Mouse (Mus musculus): ENCODE data around the gene Ugt1a6b. TPM values are rescaled to one million over a fixed set of nuclear protein-coding genes. Genes with fewer than 3 reads are reported as not detected.
"Not testable (repeated sequence)": the region's sequence is repeated elsewhere in the genome, so short reads cannot be mapped to it uniquely, and the experiment has no call there.

Gene Ugt1a6b
- polyA plus RNA-seq, 1 experiment from 2014 or later = 2.2 TPM

GRCm38 (mm10) chr1:88172190-88172589, 69.1 kb downstream of the Ugt1a6b start:
- ATAC-seq (ENCODE audit: low FRiP score); H3K9me3 ChIP-seq; H3K4me1 ChIP-seq (replicated peaks); H3K36me3 ChIP-seq; H3K9ac ChIP-seq; H3K4me3 ChIP-seq; H3K27ac ChIP-seq; H3K27me3 ChIP-seq; H3K4me2 ChIP-seq: not testable (repeated sequence)
- WGBS = 81% methylated on average over 6 of the region's 7 CpGs

GRCm38 (mm10) chr1:88179657-88180056, 76.6 kb downstream of the Ugt1a6b start:
- no peak overlapping the region for H3K4me3 ChIP-seq
- peaks cover 17% of the 10 kb centered on the region; the same call in 1 of the 2 replicates for H3K9me3 ChIP-seq
- no peaks in the 10 kb centered on the region for H3K4me1 ChIP-seq (replicated peaks)
- H3K4me2 ChIP-seq = no peak overlapping the region
- no peak for ATAC-seq (ENCODE audit: low FRiP score)
- no peak overlapping the region for H3K27ac ChIP-seq
- no peaks in the 10 kb centered on the region for H3K36me3 ChIP-seq
- 90% methylated on average over 1 of the region's 1 CpGs for WGBS
- no peaks in the 10 kb centered on the region for H3K27me3 ChIP-seq
- H3K9ac ChIP-seq = no peak overlapping the region

- Histone ChIP-seq H3K4me2 (no peak overlapping the region), H3K27me3 (no peaks in the 10 kb centered on the region), H3K4me1 (replicated peaks) (no peaks in the 10 kb centered on the region), H3K36me3 (no peaks in the 10 kb centered on the region), H3K9ac (no peak overlapping the region), H3K9me3 (no peaks in the 10 kb centered on the region), H3K27ac (no peak overlapping the region), H3K4me3 (no peak overlapping the region)
- 90% methylated on average over 5 of the region's 5 CpGs for WGBS
- ATAC-seq (ENCODE audit: low FRiP score) = no peak
Observed at GRCm38 (mm10) chr1:88186325-88186935, 83.4 kb downstream of the Ugt1a6b start.

GRCm38 (mm10) chr1:88192136-88192535, 89.1 kb downstream of the Ugt1a6b start:
- Histone ChIP-seq H3K4me1 (replicated peaks) (no peaks in the 10 kb centered on the region), H3K27ac (no peak overlapping the region), H3K9ac (no peak overlapping the region), H3K4me2 (no peak overlapping the region), H3K4me3 (no peak overlapping the region), H3K27me3 (no peaks in the 10 kb centered on the region), H3K9me3 (no peaks in the 10 kb centered on the region), H3K36me3 (no peaks in the 10 kb centered on the region)
- ATAC-seq (ENCODE audit: low FRiP score) = no peak
- WGBS = 69% methylated on average over 3 of the region's 3 CpGs

GRCm38 (mm10) chr1:88195687-88196086, 92.6 kb downstream of the Ugt1a6b start:
- H3K4me1 ChIP-seq (replicated peaks) = no peaks in the 10 kb centered on the region
- H3K4me2 ChIP-seq = no peak overlapping the region
- H3K9me3 ChIP-seq = no peaks in the 10 kb centered on the region
- no peaks in the 10 kb centered on the region for H3K27me3 ChIP-seq
- no peak for ATAC-seq (ENCODE audit: low FRiP score)
- no peak overlapping the region for H3K27ac ChIP-seq
- H3K36me3 ChIP-seq = no peaks in the 10 kb centered on the region
- no peak overlapping the region for H3K4me3 ChIP-seq
- WGBS = 81% methylated on average over 1 of the region's 1 CpGs
- H3K9ac ChIP-seq = no peak overlapping the region

- WGBS = 81% methylated on average over 3 of the region's 3 CpGs
- H3K4me2 ChIP-seq = no peak overlapping the region
- ATAC-seq (ENCODE audit: low FRiP score) = no peak
Observed at GRCm38 (mm10) chr1:88197443-88197842, 94.4 kb downstream of the Ugt1a6b start.

GRCm38 (mm10) chr1:88199996-88200395, 96.9 kb downstream of the Ugt1a6b start:
- WGBS = 75% methylated on average over 2 of the region's 2 CpGs
- no peak overlapping the region for H3K4me2 ChIP-seq
- no peak overlapping the region for H3K27ac ChIP-seq
- H3K36me3 ChIP-seq = 0 out of 2 replicates have a peak, but pooled peaks cover 8% of the 10 kb centered on the region
- ATAC-seq (ENCODE audit: low FRiP score) = no peak
- no peak overlapping the region for H3K9ac ChIP-seq
- peaks cover 7% of the 10 kb centered on the region; the same call in 1 of the 2 replicates for H3K9me3 ChIP-seq
- no peaks in the 10 kb centered on the region for H3K27me3 ChIP-seq
- peaks cover 1% of the 10 kb centered on the region for H3K4me1 ChIP-seq (replicated peaks)
- H3K4me3 ChIP-seq = no peak overlapping the region

More at GRCm38 (mm10) chr1:88197443-88197842, 94.4 kb downstream of the Ugt1a6b start:
- Histone ChIP-seq H3K36me3 (no peaks in the 10 kb centered on the region), H3K4me3 (no peak overlapping the region), H3K9me3 (no peaks in the 10 kb centered on the region), H3K4me1 (replicated peaks) (no peaks in the 10 kb centered on the region), H3K9ac (no peak overlapping the region), H3K27ac (no peak overlapping the region), H3K27me3 (no peaks in the 10 kb centered on the region)

- Histone ChIP-seq H3K36me3 (0 out of 2 replicates have a peak, but pooled peaks cover 8% of the 10 kb centered on the region), H3K9ac (no peak within 1 kb of the TSS), H3K27ac (no peak within 1 kb of the TSS), H3K9me3 (peaks cover 7% of the 10 kb centered on the region; the same call in 1 of the 2 replicates), H3K4me3 (no peak within 1 kb of the TSS), H3K4me1 (replicated peaks) (peaks cover 6% of the 10 kb centered on the region), H3K4me2 (no peak within 1 kb of the TSS), H3K27me3 (no peaks in the 10 kb centered on the region)
- ATAC-seq (ENCODE audit: low FRiP score) = no peak
- 83% methylated on average over 7 of the region's 7 CpGs for WGBS
Observed at GRCm38 (mm10) chr1:88200456-88200855, 97.4 kb downstream of the Ugt1a6b start, which contains the start of gene Ugt1a2. Ugt1a2 (plus strand) TSS chr1:88200601.

- ATAC-seq (ENCODE audit: low FRiP score) = peak; percentile 100
- 7% methylated on average over 61 of the region's 62 CpGs for WGBS
Observed at GRCm38 (mm10) chr1:88205294-88205922, 102.4 kb downstream of the Ugt1a6b start, which contains the start of gene Dnajb3. Dnajb3 (minus strand) TSS chr1:88205782.

GRCm38 (mm10) chr1:88206843-88207479, 103.9 kb downstream of the Ugt1a6b start:
- Histone ChIP-seq H3K9me3 (peaks cover 17% of the 10 kb centered on the region), H3K4me2 (no peak overlapping the region), H3K36me3 (0 out of 2 replicates have a peak, but pooled peaks cover 8% of the 10 kb centered on the region), H3K27ac (no peak overlapping the region), H3K4me1 (replicated peaks) (peaks cover 6% of the 10 kb centered on the region), H3K27me3 (no peaks in the 10 kb centered on the region), H3K9ac (no peak overlapping the region), H3K4me3 (no peak overlapping the region)
- 82% methylated on average over 2 of the region's 2 CpGs for WGBS
- ATAC-seq (ENCODE audit: low FRiP score) = no peak

More at GRCm38 (mm10) chr1:88205294-88205922, 102.4 kb downstream of the Ugt1a6b start, which contains the start of gene Dnajb3:
- H3K4me1 ChIP-seq (replicated peaks) = peaks cover 6% of the 10 kb centered on the region
- peaks cover 10% of the 10 kb centered on the region for H3K9me3 ChIP-seq
- peak within 1 kb of the TSS; percentile 69 for H3K27ac ChIP-seq
- H3K36me3 ChIP-seq = 0 out of 2 replicates have a peak, but pooled peaks cover 8% of the 10 kb centered on the region
- H3K4me3 ChIP-seq = peak within 1 kb of the TSS; percentile 53
- peak within 1 kb of the TSS; percentile 78 for H3K9ac ChIP-seq
- H3K27me3 ChIP-seq = no peaks in the 10 kb centered on the region
- peak within 1 kb of the TSS; percentile 68 for H3K4me2 ChIP-seq

GRCm38 (mm10) chr1:88211812-88212211, 108.8 kb downstream of the Ugt1a6b start, which contains the start of gene Ugt1a1:
Ugt1a1 (plus strand) TSS chr1:88211959.
- no peak within 1 kb of the TSS for H3K4me3 ChIP-seq
- H3K4me2 ChIP-seq = no peak within 1 kb of the TSS
- 0 out of 2 replicates have a peak, but pooled peaks have one; percentile 17 for ATAC-seq (ENCODE audit: low FRiP score)
- no peaks in the 10 kb centered on the region for H3K36me3 ChIP-seq
- no peak within 1 kb of the TSS for H3K9ac ChIP-seq
- peaks cover 55% of the 10 kb centered on the region for H3K9me3 ChIP-seq
- WGBS = 68% methylated on average over 8 of the region's 8 CpGs
- H3K4me1 ChIP-seq (replicated peaks) = no peaks in the 10 kb centered on the region
- H3K27me3 ChIP-seq = no peaks in the 10 kb centered on the region
- H3K27ac ChIP-seq = no peak within 1 kb of the TSS

GRCm38 (mm10) chr1:88212341-88213045, 109.4 kb downstream of the Ugt1a6b start:
- no peak for ATAC-seq (ENCODE audit: low FRiP score)
- peaks cover 62% of the 10 kb centered on the region for H3K9me3 ChIP-seq
- H3K9ac ChIP-seq = no peak overlapping the region
- no peaks in the 10 kb centered on the region for H3K36me3 ChIP-seq
- no peak overlapping the region for H3K4me3 ChIP-seq
- no peak overlapping the region for H3K27ac ChIP-seq
- H3K4me2 ChIP-seq = no peak overlapping the region
- no peaks in the 10 kb centered on the region for H3K4me1 ChIP-seq (replicated peaks)
- H3K27me3 ChIP-seq = no peaks in the 10 kb centered on the region
- WGBS = 63% methylated on average over 8 of the region's 8 CpGs
